Mouse (Mus musculus) 3T3-L1 (cell line): ENCODE results near the gene Gm10382.
A peak's percentile ranks its signal among the peaks of the same experiment; 100 is the strongest.

Experiments used
- DNase-seq: peaks from one replicate; pipeline ENCODE4 v3.0.0-alpha.2; 2015; ENCODE audit warnings: low read depth, low spot score

The Gm10382 gene

DNA sequence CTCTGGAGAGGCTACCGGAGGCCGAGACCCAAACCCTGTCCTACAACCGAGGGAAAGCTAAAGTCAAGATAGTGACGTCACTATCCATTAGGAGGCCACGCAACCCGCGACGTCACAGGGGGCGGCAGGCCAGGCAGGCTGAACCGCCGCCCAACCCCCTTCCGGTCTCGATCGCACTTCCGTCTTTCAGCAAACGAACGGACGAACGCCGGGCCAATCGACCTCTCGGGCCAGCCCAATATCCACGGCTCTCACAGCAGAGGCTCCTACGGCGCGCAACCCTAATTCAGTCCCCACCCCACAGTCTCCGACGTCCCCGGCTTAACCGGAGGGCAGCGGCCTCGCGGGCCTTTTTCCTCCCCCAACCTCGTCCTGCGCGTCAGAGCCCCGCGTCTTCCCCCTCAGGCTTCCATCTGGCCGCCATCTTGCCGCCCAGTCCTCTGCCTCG is at the start of gene Gm10382:
Gene Gm10382 (plus strand): TSS at position 192 of the 448 bp plus-strand sequence.
- peak; percentile 93 for DNase-seq

DNA sequence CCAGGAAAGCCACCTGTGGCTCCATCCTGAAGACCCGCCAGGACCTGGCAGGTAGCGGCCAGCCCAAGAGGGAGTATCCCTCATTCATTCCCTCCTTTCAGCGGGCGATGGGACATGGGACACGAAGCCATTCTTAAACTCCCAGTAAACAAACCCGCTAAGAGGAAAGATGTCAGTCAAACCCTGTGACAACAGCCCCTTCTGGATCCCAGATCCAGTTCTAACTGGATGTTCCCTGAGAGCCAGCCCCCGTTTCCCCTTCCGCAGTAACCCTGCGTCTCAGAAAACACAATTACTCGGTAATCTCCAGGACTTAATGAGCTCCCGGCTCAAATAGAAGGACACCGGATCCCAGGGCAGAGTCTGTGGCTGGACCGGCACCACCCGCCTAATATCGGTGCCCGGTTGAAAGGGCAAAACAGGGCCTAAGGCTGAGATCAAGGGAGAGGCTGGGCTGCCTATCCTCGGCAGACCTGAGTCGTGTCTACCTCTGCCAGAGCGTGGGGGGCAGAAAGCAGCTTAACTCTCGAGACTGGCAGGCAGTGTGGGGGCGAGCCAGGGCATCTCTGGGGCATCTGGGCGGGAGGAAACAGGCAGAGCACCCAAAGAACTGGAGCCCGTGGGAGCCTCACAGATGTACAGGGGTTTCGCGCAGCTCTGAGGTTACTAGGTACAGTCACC is 49.1 kb upstream of the Gm10382 start:
- DNase-seq, result peak; percentile 55

- DNase-seq, result peak; percentile 82
Observed at GRCm38 (mm10) chr5:125340547-125341262, 48.4 kb upstream of the Gm10382 start, which contains the start of gene Scarb1. Gene Scarb1 (minus strand): TSS chr5:125341094.

GRCm38 (mm10) chr5:125341459-125342090 is 47.5 kb upstream of the Gm10382 start:
- DNase-seq, result no peak

DNA sequence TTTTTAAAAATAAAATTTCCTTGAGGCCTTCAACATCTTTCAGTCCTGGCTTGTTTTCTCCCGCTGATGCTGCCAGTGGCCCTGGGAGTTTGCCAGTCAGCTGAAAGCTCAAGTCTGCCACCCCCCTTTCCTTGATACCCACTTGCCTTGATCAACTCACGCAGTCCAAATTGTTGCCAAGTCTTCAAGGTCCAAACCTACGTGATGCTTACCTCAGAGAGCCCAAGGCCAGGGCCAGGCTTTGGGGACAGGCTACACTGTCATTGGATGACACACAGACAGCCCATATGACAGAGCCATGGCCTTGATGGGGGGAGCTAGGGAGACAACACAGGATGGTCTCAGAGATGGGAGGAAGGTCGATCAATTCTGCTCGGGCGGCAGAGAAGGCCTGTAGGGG is 44.8 kb upstream of the Gm10382 start:
- DNase-seq, result no peak

DNA sequence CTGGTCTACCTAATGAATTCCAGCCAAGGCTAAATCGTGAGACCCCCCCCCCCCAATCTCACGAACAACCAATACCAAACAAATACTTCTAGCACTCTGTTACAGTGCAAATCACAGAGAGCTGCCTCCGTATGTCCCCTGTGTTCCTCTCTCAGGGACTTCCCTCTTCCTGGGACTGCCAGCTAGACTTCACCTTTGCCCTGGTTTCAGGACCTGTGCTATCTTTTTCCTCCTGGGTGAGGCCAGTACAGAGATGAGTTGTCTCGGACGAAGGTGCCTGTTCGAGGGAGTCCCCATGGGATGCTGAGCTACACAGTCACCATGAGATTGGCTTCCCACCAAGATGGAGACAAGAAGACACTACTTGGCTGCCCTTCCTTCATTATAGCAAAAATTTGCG is 41.1 kb upstream of the Gm10382 start:
- DNase-seq, result no peak

GRCm38 (mm10) chr5:125348487-125348886 is 40.6 kb upstream of the Gm10382 start:
- DNase-seq, result peak; percentile 73

GRCm38 (mm10) chr5:125349391-125349790 is 39.7 kb upstream of the Gm10382 start:
- no peak for DNase-seq

DNA sequence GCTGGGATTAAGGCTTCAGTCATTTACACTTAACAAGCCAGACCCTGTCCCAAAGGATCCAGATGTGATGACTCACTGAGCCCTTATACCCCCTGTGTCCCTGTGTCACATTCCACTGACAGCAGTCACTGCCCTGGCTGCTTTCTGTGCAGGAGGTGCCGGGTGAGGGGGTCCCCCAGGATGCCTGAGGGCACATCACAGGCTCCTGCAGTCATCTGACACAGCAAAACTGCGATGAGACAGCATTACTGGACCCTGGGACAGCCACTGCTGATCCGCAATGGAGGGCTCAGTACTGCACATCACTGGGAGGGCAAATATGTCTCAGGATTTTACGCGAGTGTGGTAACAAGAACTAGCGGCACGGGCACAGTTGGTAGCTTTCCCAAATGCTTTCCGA is 38.1 kb upstream of the Gm10382 start:
- DNase-seq, result peak; percentile 82

DNA sequence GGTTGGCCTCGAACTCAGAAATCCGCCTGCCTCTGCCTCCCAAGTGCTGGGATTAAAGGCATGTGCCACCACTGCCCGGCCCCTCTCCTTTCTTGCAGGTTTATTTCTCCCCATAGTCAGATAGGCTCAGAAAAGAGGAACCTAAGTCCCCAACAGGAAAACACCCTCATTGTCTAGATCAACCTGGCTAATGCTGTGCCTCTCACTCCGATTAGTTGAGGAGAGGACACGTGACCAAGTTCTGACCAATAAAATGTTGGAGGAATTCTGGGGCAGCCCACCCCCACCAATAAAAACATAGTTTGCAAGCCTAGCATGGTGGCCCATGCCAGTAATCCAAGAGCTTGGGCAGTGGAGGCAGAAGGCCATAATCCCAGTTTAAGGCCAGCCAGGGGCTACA is 37.2 kb upstream of the Gm10382 start:
- no peak for DNase-seq

DNA sequence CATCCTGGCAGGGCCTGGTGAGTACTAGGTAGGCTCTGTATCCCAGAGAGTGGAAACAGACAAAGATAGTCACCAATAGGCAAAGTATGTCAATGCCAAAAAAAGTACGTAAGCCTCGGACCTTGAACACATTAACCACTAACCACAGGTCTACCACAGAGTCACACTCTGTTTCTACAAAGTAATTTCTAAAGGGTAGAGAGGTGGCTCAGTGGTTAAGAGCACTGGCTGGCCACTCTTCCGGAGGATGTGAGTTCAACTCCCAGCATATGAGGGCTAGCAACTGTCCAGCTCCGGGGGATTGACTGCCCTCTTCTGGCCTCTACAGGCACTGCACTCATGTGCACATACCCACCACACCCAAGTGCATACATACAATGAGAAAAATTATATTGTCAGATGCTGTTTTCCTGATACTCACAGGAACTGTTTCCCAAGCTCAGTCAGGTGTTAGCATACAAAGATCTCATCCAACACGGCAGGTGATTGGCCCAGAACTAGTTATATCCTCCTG is 36.3 kb upstream of the Gm10382 start:
- DNase-seq, result no peak

GRCm38 (mm10) chr5:125354885-125355492 is 34.1 kb upstream of the Gm10382 start:
- DNase-seq, result no peak

DNA sequence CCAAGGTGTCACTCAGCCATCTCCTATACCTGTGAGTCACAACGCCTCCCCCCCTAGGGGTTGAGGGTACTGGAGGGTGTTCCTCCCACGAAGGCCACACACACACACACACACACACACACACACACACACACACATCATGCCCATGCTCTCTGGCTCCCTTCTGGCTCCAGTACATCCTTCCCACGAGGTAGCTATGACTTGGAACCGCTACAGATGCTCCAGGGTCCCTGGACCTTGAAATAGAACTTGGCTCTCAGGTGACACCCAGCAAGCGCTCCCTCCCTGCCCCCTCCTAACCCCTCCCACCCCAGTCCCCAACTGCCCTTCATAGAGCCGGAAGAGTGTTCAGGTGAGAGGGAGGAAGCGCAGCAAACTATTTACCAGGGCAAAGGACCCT is 33.5 kb upstream of the Gm10382 start:
- DNase-seq, result no peak

DNA sequence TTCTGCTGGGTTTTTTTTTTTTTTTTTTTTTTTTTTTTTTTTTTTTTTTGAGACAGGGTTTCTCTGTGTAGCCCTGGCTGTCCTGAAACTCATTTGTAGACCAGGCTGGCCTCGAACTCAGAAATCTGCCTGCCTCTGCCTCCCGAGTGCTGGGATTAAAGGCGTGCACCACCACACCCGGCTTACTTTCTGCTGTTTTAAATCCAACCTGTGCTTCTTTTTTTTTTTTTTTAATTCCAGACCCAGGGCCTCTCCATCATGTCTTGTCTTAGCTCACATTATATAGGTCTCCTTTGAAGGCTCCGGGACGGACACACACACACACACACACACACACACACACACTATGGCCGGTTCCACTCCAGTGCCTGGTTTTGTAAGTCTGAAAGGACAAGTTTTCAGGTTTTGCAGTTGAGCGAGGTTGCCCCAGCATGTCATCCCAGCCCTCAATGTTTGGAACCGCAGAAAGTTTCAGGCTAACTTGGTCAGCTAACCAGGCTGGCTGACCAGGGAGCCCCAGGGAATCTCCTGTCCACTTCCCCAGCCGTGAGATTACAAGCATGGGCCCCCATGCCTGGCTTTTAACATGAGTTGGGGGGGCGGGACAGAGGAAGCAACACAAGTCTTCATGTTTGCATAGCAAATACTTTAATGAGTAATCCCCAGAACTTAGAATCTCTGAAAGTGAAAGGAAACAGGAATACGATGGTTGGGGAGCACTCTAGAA is 31.4 kb upstream of the Gm10382 start:
- no peak for DNase-seq

- DNase-seq, result no peak
Observed at GRCm38 (mm10) chr5:125358270-125358608, 30.9 kb upstream of the Gm10382 start.

- DNase-seq, result no peak
Observed at GRCm38 (mm10) chr5:125360566-125360965, 28.6 kb upstream of the Gm10382 start.

- no peak for DNase-seq
Observed at GRCm38 (mm10) chr5:125360981-125361510, 28.1 kb upstream of the Gm10382 start.

DNA sequence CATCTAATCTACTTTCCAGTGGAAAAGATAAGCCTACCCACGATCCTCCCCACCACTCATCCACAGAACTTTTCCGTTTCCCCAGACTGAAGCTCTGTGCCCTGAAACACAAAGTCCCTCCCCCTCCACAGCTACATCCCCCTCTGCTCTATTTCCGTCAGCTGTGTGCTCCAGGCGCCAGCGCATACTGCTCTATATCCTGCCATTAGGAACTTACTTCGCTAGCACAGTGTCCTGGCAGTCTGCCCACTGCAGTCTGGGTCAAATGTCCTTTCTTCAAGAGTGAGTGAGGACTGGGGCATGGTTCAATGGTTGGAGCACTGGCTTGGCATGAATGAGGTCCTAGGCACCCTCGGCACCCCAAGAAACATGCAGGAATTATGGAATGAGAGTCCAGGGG is 25.2 kb upstream of the Gm10382 start:
- no peak for DNase-seq

GRCm38 (mm10) chr5:125364851-125365429 is 24.2 kb upstream of the Gm10382 start:
- DNase-seq, result no peak

GRCm38 (mm10) chr5:125368156-125368555 is 21.0 kb upstream of the Gm10382 start:
- peak; percentile 91 for DNase-seq

- peak; percentile 95 for DNase-seq
Observed at GRCm38 (mm10) chr5:125368568-125368967, 20.6 kb upstream of the Gm10382 start.
